Mouse (Mus musculus): ENCODE data around the gene Itga4.

The Itga4 gene

DNA sequence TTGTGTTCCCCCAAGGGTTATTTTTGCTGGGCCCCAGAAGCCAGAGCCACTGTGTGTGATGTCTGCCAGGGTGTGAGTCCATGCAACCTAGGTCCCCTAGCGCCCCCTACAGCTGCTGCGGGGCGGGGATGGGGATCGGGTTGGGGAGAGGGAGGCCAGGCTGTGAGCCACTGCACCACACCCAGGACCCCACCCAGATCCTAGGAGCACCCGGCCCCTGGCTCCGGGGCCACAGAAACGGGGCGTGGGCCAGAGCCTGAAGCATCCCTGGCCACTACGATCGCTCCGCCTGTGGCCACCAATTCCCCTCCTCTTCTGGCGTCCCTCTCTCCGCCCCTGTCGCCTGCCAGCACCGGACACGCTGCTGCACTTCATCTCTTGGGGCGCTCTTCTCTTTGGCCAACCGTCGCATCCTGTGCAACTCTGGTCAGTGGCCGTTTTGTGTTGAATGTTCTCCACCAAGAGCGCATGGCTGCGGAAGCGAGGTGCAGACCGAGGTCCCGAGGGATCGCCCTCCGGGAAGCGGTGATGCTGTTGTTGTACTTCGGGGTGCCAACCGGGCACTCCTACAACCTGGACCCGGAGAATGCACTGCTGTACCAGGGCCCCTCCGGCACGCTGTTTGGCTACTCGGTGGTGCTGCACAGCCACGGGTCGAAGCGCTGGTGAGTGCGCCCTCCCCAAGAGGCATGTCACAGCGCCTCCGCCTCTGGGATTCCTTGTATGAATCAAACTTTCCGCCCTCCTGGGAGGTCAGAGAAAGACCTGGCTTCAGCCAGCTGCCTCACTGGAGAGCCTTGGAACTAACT lies at the start of gene Itga4:
Gene Itga4 (plus strand): TSS at position 235 of the 809 bp plus-strand sequence.
- peak; percentile 5 to 24 for DNase-seq

DNA sequence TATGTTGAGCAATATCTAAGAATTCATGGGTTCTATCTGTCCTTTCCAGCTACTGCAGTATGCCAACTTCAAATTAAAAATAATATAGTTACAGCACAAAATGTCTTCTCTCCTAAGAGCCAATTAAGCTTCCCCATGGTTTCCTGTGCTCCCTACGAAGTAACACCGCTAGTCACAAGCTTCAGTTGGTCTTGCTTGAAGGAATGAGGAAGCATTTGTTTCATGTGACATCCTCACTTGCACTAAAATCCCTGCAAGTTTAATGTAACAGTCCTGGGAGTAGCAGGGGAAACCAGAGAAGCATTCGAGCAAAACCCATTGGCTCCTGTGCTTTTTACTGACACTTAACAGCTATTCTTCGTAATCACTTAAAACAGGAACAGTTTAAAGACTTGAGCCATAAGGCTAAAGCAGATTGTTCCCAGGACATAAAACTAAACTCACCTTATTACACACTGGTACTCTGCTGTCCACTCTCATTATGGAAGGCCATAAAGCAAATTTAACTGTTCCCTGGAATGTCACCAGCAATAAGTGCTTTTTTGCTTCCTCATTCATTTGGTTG lies 49.0 kb upstream of the Itga4 start:
- DNase-seq, result no peak

DNA sequence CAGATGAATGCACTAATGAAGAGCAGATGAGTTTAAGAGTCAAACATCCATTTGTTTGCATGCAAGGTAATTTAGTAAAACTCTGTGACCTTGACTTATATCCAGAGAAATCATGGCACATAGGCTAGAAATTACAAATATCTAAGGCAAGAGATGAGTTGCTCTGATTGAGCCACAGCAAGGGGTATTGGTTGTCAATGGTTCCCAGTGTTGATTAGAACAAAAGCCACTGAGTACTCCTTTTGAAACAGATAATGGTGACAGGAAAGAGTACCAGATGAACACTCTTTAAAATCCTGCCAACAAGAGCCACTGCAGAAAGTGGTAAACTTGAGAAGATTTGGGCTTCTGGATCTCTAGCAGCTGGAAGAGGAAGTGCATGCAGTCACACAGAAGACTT lies 40.2 kb upstream of the Itga4 start:
- no peak for DNase-seq

DNA sequence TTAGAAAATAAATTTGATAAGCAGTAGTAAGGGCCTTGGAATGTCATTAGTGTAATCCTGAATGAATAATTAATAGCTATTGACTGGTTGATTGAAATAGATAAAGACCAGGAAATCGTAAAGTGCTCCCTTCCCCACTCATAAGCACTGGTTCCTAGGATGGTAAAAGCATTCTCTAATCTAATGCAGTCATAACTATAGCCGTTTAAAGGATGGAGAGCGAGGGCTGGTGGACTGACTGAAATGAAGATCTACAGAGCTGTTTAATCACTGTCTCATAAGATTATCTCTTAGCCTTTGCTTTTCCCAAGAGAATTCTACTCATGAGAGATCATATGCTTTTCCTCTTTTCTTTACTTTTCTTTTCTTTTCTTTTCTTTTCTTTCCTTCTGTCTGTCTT lies 39.7 kb upstream of the Itga4 start:
- DNase-seq, result no peak

DNA sequence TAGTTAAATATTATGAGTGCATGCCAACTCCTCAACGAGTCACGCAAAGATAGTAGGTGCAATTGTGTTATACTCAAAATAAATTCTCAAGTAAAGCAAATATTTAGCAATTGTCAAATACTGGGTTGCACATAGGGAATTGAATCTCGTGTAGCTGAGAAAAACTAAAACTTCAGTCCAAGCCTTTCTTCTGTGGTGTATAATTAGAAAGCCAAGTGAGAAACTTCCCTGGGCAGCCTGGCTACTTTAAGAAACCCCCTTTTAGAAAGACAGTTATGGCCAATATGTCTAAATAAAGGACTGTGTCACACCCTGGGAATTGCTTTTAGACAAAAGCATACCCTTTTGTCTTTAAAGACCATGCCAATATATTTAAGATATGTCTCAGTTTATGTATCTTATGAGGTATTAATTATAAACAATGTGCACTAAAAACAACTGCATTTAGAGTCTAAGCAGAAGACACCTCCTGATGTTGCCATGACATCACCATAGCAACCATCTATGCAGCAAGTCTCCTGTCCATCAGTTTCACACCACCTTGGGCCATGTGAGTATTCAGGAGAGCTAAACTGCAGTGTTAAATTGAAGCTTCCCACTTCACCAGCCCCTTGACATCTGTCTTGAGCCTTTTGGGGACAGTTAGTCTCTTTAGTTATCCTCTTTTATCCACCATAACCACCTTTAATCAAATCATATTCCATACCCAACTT lies 30.4 kb upstream of the Itga4 start:
- DNase-seq, result no peak

DNA sequence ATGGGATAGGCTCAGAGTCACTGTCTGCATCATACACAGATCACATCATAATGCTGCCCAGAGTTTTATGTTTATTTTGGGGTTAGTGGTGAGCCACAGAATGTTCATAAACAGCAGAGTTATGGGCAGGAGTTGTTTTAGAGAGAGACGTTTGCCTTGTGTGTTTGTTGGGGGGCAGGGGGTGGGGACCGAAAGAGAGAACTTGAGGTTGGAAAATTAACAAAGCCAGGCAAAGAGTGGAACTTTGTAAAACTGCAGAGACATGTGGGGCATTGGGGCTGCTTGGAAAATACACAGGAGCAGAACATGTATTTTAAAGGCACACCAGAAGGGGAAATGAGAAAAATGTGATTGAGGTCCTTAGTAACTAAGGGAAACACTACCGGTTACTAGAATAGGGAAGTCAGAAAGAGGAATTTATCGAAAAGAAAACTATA lies 27.4 kb upstream of the Itga4 start:
- no peak for DNase-seq

DNA sequence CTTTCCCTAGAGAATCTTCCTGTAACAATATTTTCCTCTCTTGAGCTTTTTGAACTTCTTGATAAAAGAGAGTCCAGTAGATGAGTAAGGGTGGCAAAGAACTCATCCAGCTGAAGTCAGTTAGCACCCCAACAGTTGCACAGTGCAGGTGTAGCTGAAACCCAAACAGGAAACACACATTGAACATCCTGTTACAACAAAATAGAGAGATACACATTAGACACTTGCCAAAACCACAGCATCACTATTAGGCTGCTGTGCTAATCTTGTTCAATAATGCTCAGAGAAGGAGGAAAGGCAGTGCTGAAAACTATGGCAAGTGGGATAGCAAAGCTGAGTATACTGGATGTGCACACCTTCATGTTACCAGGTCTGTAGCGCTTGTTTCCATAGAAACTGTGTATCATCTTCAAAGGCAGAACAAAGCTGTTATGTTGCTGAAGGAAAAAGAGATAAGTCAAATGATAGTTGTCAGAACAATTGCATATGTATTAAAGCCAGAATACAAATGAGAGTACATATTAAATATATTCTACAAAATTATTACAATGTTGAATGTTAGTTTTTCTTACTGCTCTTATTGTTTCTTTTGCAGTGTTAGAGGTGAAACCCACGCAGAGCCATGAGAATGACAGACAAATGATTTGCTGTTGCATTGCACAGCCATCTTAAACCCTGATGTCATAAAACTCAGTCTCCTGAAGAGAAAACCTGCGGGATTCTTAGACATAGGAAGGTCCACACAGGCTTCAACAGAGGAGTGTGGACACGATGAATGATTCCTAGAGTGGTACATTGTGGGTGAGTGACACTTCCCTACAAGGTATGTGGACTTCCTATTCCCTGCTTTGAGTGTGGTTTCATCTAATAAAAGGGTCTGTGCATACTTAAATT lies 23.9 kb upstream of the Itga4 start:
- no peak for DNase-seq

DNA sequence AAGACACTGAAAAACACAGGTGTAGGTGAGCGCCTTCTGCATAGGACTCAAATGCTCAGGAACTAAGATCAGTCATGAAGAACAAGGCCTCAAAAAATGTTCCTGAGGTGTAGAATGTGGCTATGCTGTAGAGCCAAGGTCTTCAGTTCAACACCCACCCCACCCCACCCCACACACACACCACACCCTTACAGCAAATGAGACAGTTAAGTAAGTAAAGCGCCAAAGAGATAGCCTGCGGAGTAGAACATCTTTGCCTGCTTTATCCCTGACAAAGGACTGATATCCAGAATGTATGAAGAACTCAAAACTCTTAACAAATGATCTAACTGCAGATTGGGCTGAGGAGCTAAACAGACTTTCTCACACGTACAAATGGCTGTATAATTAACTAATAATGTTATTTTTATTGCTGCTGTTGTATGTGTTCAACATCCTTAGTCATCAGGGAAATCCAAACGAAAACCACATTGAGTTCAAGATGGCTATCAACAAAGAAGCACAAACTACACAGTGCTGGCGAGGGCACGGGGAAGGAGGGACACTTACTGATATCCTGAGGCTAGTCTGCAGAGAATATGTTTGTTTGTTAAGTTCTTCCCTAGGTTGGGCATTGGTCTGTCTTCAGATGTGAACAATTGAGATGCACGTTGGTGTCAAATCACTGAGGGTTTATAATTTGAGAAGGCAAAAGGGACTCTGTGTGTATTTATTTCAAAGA lies 19.3 kb upstream of the Itga4 start:
- no peak for DNase-seq

DNA sequence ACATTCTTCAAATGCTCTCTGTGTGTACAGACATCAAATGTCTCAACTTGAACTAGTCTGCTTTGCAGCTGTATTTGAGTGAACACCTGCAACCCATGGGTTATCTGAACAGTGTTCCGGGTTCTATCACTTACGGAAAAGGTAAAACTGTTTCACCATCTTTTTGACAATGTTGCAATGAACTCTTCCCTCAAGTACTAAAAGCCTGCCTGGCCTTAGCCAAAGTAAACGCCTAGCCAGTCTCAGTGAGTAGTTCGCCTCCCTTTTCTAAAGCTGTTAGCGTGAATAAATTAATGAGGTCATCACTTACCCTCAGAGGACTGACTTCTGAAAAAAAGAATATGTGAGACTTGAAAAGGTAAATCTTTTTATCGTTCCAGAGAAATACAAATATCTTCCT lies 18.0 kb upstream of the Itga4 start:
- DNase-seq, result no peak

DNA sequence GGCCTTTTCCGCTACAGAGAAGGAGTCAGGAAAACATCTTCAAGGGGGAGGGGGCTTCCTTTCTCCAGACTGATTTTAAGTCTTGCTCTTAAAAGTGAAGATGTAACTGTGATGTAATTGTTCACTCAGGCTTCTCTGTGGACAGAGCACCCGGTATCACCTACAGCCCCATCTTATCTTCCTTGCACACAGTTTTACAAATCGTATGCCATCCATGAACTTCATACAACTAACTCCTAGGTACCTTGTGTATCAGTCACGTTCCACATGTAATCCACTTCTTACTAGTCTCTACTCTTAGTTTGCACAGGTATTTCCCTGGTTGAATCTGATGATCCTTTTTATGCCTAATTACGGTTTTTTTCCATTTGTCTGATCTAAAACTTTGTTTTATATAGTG lies 10.9 kb upstream of the Itga4 start:
- no peak for DNase-seq

DNA sequence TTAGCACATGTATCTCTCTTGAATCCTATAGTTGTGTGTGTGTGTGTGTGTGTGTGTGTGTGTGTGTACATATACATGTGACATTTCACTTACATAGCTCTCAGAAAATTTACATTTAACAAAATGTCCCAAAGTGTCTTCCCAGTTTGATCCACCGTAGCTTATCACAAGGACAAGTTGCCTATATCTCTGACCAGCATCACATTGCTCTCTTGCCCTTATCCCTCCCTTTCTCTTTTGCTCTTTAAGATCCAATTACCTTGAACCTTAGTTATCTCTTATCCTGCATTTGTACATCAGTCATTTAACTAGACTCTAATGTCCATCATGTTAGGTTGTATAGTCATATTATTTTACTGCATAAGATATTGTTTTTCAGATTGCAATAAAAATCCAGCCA lies 10.5 kb upstream of the Itga4 start:
- no peak for DNase-seq

DNA sequence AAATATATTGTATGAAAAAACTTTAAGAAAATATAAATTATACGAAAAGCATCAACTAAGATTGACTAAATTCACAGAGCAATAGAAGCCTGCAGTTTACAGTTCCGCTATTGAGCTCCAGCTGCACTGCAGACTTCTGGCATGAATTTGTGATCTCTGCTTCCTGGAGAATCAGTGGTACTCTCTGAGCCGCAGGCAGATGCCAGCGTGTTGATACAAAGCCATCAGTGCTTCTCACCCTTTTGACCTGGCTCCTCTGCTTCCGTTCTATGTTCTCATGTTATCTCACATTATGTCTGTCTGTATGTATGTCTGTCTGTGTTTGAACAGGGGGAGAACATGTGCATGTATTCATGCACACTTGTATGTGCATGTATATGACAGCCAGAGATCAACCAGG lies 6.9 kb upstream of the Itga4 start:
- DNase-seq, result no peak

DNA sequence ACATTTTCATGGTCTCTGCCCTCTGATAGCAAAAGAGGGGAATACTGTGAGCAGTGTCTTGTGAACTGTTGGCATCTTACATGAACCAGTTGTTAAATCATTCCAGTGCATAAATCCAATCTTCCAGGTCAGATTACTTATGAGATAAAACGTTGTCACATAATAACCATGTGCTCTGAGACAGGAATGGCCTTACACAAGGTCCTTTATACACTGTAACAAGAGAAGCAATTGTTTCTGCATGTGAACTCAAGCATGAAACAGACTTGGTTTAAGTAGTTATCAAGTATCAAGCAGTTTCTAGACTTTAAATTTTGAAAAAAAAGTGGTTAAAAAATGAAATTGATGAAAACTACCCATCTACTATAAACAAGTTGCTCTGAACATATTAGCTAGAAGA lies 4.7 kb upstream of the Itga4 start:
- no peak for DNase-seq

DNA sequence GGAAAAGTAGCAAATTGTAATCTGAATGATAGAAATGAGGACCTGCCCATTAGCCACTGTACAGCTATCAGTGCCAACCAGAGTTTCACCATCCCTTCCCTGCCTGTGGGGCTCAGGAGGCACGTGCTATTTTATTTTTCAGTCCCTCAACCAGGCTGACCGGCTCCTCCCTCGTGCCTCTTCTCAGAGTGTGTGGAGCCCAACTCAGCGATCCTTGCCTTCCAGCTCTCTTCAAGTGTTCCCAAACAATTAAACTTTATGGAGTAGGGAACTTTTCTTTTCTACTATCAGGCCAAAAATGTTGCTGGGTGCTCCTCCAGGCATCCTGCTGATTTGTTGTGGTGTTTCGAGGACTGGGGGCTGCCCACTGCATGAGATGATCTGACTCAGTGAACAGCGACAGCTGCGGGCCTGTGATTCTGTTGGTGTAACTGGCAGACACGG lies 1.4 kb upstream of the Itga4 start:
- no peak for DNase-seq

DNA sequence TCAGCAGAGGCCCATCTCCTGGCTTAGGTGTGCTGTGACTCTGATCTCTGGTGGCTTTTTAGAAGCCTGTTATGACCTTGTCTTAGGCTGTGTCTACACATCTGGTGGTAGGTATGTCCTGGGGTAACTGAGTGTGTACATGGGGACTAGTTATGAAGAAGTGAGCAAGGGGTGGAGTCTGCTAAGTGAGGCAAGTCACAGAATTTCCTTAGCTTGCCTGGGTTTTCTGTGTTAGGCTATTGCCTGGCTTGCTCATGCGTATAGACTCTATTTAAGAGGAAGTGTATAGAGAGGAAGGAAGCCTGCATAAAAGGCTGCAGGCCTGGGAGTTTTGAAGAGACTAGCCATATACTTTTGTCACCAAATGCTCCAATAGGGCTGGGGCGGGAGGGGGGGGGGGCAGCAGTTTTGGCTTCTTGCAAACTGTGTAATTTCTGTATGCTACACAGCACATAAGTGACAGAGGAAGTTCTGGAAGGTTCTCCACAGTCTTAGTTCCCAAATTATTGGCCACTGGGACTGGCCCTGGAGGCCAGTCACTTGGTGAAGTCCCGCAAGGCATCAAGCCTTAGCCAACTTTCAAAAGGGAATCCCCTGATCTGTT lies 536 bp upstream of the Itga4 start:
- DNase-seq, result peak in 1 of 2 experiments; percentile 3

DNA sequence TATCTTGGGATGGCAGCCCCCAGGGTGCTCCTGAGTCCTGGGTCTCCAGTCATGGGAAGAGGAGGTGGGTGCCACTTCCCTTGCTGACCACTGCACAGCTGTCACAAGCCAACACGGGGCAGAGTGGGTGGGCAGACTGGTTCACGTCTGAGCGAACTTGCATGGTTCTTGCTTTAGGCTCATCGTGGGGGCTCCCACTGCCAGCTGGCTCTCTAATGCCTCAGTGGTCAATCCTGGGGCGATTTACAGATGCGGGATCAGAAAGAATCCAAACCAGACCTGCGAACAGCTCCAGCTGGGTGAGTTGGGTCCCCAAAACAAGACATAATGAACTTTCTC lies 744 bp downstream of the Itga4 start:
- no peak for DNase-seq

DNA sequence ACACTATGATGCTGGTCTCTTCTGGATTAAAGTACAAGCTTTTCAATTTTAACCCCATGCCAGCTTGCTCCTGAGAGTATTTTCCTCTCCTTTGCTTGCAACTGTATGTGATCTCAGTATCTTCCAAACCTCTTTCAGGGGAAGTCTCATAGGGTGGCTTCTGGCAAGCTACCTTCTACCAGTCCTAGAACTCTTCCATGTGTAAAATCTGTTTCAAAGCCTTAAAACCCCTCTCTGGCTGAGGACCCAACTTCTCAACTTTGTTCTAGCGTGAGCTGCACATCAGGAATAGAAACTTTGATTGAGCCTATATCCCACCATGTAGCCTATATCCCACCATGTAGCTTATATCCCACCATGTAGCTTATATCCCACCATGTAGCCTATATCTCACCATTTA lies 1.1 kb downstream of the Itga4 start:
- DNase-seq, result no peak

DNA sequence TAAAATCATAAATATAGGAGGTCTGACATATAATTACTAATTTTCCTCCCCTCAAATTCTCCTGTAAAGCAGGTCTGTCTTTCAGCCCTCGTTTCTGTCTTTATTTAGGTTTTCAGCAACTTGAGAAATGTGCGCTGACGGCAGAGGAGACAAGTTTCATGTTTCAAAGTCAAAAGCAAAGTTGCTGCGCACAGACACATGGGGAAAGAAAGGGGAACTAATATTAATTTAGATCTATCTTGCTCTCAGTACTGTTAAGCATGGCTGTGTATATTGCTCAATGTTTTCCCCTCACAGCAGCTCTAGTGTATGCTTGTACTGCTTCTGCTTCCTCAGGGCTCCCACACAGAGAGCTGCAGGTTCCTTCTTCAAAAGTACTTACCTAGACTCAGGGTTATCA lies 1.7 kb downstream of the Itga4 start:
- DNase-seq, result no peak

DNA sequence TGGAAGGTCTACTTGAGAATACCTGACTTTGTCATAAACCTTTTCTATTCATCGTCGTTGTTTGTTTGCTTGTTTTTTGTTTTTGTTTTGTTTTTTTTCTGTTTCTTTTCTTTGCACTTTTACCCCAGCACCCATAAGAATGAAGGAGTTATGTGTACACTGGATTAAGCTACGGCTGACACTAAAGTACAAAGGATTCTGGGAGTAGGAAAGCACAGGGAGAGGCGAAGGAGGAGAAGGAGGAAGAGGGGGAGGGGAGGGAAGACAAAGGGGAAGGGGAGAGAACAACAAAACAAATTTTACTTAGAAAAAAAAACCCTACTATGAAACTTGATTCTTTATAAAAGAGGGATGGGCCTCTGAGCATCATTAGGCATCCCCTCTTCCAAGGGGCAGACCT lies 2.2 kb downstream of the Itga4 start:
- DNase-seq, result no peak

DNA sequence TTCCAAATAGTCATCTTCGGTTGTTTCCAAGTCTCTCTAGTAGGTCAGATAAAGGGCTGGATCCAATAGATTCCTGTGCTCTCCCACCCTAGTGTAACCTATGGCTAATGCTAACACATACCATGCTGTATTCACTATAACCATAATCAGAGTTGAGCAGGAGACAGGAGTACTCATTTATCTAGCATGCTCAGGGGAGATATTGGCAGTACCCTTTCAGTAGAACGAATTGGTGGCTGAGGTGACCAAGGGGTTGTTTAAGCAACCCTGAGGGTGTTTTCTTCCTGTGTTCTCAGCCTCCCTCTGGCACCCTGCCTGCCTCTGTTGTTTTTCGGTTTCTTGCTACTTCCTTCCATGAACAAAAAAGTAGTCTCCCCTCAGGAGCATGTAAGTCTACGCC lies 4.1 kb downstream of the Itga4 start:
- DNase-seq, result no peak

DNA sequence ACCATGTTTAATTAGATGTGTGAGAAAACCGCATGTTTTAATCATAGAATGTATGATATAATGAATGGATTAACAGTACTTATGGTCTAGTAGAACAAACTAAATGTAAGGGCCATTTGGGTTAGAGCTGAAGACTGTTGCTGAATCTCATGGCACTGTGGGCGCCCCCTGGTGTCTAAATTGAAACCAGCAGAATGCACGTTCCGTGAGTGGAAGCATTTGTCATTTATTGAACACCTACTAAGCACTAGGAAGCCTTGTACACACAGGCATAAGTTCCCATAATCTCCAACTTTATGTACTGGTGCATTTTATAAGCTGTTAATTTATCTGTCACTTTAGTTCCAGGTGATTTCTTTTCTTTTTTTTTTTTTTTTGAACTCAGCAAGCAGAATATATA lies 10.4 kb downstream of the Itga4 start:
- DNase-seq, result peak; percentile 15 to 64

DNA sequence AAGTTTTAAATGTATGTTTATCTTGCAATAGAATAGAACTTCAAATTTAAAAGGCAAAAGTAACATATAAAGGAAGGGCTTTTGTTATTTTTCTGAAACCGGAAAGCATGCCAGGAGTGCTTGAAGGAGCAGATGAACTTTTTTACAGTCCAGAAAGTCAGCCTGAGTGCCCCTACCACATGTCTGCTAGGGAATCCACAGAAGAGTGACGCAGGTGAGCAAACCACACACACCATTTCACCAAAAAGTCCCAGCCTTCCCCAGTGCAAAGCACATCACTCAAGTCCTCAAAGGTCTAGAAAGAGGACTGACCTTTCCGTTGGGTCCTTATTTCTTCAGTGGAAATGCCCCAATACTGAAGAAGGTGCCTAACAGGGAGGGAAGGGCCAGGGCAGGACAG lies 11.3 kb downstream of the Itga4 start:
- no peak for DNase-seq

All from kidney, adult 8-10 months (tissue).